In genomic region chr2:125790242-125790641, GRCm38 (mm10) we compare ENCODE assay signal across 22 mouse cellular contexts. TPM values are rescaled to one million over a fixed set of nuclear protein-coding genes. Genes with fewer than 3 reads are reported as not detected.
DNase-seq lines count a peak whose midpoint lies in the region; TF ChIP-seq lines count a peak whose summit lies in the region.
"Had no signal": no experiment of that assay in that cellular context is flagged by ENCODE, and none has a peak within 500 bp of the region (broad histone marks: within the 10 kb centered on the region; RNA-seq: fewer than 3 reads in every experiment).

No protein-coding gene starts in this region.

- H3K4me3 ChIP-seq in CH12.LX (replicated peaks in 1 of 3; ENCODE audit: low read depth in 2 of 3, low read length in 2 of 3, poor library complexity in 1 of 3) (no peak overlapping the region), myocyte (no peak overlapping the region)
- H3K4me3 ChIP-seq: embryonic facial prominence, embryonic 13.5 days; embryonic facial prominence, embryonic 15.5 days; erythroblast, embryonic 14.5 days; forebrain, embryonic 10.5 days; forebrain, embryonic 12.5 days had no signal

- H3K4me1 ChIP-seq in CH12.LX (ENCODE audit: control insufficient read depth in 1 of 2, insufficient read depth in 2 of 2), result peaks cover 2 to 62% of the 10 kb centered on the region in 2 experiments
- H3K4me1 ChIP-seq: embryonic facial prominence, embryonic 15.5 days; forebrain, embryonic 12.5 days had no signal

- no peaks in the 10 kb centered on the region for H3K9me3 ChIP-seq in CH12.LX (replicated peaks; ENCODE audit: low read length)
- H3K9me3 ChIP-seq: embryonic facial prominence, embryonic 13.5 days; embryonic facial prominence, embryonic 15.5 days; forebrain, embryonic 10.5 days; forebrain, embryonic 12.5 days had no signal

- H3K79me2 ChIP-seq in CH12.LX (replicated peaks; ENCODE audit: control insufficient read depth, extremely low read depth, insufficient read depth, poor library complexity, severe bottlenecking), result no peaks in the 10 kb centered on the region
- H3K79me2 ChIP-seq in myocyte (ENCODE audit: control insufficient read depth, insufficient read depth), result no peaks in the 10 kb centered on the region

- dilution Hi-C loops in CH12.LX (cut with MboI; ENCODE audit: extremely low pct_ligation_motif_present, extremely low pct_unique_long_range_greater_than_20kb, low sequenced_read_pairs), result no loop called here

- H3K36me3 ChIP-seq in CH12.LX (replicated peaks in 1 of 2; ENCODE audit: control insufficient read depth in 1 of 2, insufficient read depth in 1 of 2, low read length in 1 of 2) (no peaks in the 10 kb centered on the region), myocyte (ENCODE audit: control insufficient read depth, insufficient read depth) (no peaks in the 10 kb centered on the region)
- H3K36me3 ChIP-seq: embryonic facial prominence, embryonic 13.5 days; embryonic facial prominence, embryonic 15.5 days; forebrain, embryonic 10.5 days; forebrain, embryonic 12.5 days had no signal

- H3K9ac ChIP-seq in CH12.LX (ENCODE audit: insufficient read depth, low read depth), result no peak overlapping the region
- H3K9ac ChIP-seq: embryonic facial prominence, embryonic 13.5 days; embryonic facial prominence, embryonic 15.5 days; forebrain, embryonic 12.5 days had no signal

- DNase-seq in 3T3-L1 (ENCODE audit: low read depth, low spot score) (peak; percentile 23), CH12.LX (ENCODE audit: extremely low read depth) (no peak)
- peak; percentile 29 for DNase-seq in induced T-regulatory cell, adult 2 months (ENCODE audit: low read depth)
- DNase-seq in cerebellum, adult 18-20 months, result no peak
- no peak for DNase-seq in yolk sac, embryonic 10.5 days (ENCODE audit: low spot score)
- no peak for DNase-seq in layer of hippocampus, adult 18-20 months (ENCODE audit: low spot score in 2 of 2)
- DNase-seq: adrenal gland, adult 8-10 months; adrenal gland, postnatal 14 days; adrenal gland, postnatal 36 days; cerebellum, adult 11-12 months; cerebellum, adult 8-10 months; cerebellum, adult 9-11 months; cerebellum, postnatal 14 days; cerebellum, postnatal 36 days; embryo, embryonic 11 days had no signal

- no peak overlapping the region for H3K27ac ChIP-seq in CH12.LX (ENCODE audit: insufficient read depth, low read depth)
- H3K27ac ChIP-seq: embryonic facial prominence, embryonic 13.5 days; embryonic facial prominence, embryonic 15.5 days; forebrain, embryonic 10.5 days; forebrain, embryonic 12.5 days had no signal

- no peak for TF ChIP-seq RAD21 in CH12.LX (IDR thresholded peaks at IDR 0.05; ENCODE audit: low read depth, low read length)

- no peak overlapping the region for H3K4me2 ChIP-seq in CH12.LX (ENCODE audit: insufficient read depth, low read depth, poor library complexity, severe bottlenecking)
- H3K4me2 ChIP-seq in myocyte (ENCODE audit: low read depth), result no peak overlapping the region
- H3K4me2 ChIP-seq: embryonic facial prominence, embryonic 13.5 days; embryonic facial prominence, embryonic 15.5 days; forebrain, embryonic 12.5 days had no signal

- TF ChIP-seq CTCF in CH12.LX (conservative IDR thresholded peaks at IDR 0.05 in 1 of 2, IDR thresholded peaks at IDR 0.05 in 1 of 2; ENCODE audit: low read depth in 2 of 2, low read length in 2 of 2), result no peak

- TF ChIP-seq EP300 in CH12.LX (IDR thresholded peaks at IDR 0.05; ENCODE audit: low read length), result no peak

- H3ac ChIP-seq in myocyte (ENCODE audit: control insufficient read depth, insufficient read length), result no peak overlapping the region

- TF ChIP-seq POLR2A in CH12.LX (IDR thresholded peaks at IDR 0.05; ENCODE audit: low read depth, low read length), result no peak
- no peak for TF ChIP-seq POLR2A in myocyte (IDR thresholded peaks at IDR 0.05; ENCODE audit: insufficient read length, low read depth)

- in situ Hi-C loops in CH12.LX (cut with MboI; ENCODE audit: low pct_ligation_motif_present, low pct_unique_long_range_greater_than_20kb, low sequenced_read_pairs), result loop anchor here (5.0 kb wide), 1 partner anchor 37 kb away; no protein-coding TSS in a partner anchor

- H3K27me3 ChIP-seq in CH12.LX (replicated peaks), result no peaks in the 10 kb centered on the region
- no peaks in the 10 kb centered on the region for H3K27me3 ChIP-seq in myocyte (ENCODE audit: control insufficient read depth, insufficient read depth, insufficient read length)
- H3K27me3 ChIP-seq: embryonic facial prominence, embryonic 13.5 days; embryonic facial prominence, embryonic 15.5 days; Patski had no signal

TF ChIP-seq in CH12.LX, 34 proteins besides CTCF, POLR2A, EP300 and RAD21:
- TF ChIP-seq JUND (conservative IDR thresholded peaks at IDR 0.05; ENCODE audit: low read depth, low read length) (no peak), MAX (IDR thresholded peaks at IDR 0.05; ENCODE audit: low read length) (no peak), ZNF384 (IDR thresholded peaks at IDR 0.05; ENCODE audit: low read depth, low read length) (no peak), USF1 (IDR thresholded peaks at IDR 0.05; ENCODE audit: low read depth, low read length) (peak; percentile 67), USF2 (conservative IDR thresholded peaks at IDR 0.05; ENCODE audit: low read depth, low read length) (peak; percentile 63), CHD1 (IDR thresholded peaks at IDR 0.05; ENCODE audit: low read depth, low read length) (no peak), NELFE (IDR thresholded peaks at IDR 0.05; ENCODE audit: low read depth, low read length) (no peak), ZC3H11A (IDR thresholded peaks at IDR 0.05; ENCODE audit: low read depth, low read length) (no peak)
TF ChIP-seq in CH12.LX: peak in this region for 2.

TF ChIP-seq in myocyte, 11 proteins besides CTCF, POLR2A, EP300 and RAD21:
- TF ChIP-seq MYOG (IDR thresholded peaks at IDR 0.05; ENCODE audit: control insufficient read depth in 1 of 3, insufficient read depth in 1 of 3, insufficient read length in 2 of 3, low read depth in 2 of 3) (no peak), USF1 (IDR thresholded peaks at IDR 0.05; ENCODE audit: low read depth) (peak; percentile 7), TCF3 (IDR thresholded peaks at IDR 0.05; ENCODE audit: insufficient read length, low read depth) (no peak), E2F4 (IDR thresholded peaks at IDR 0.05; ENCODE audit: insufficient read depth) (no peak), REST (IDR thresholded peaks at IDR 0.05; ENCODE audit: insufficient read depth, insufficient read length) (no peak), POLR2AphosphoS2 (IDR thresholded peaks at IDR 0.05; ENCODE audit: insufficient read length, low read depth) (no peak)

RNA-seq across cellular contexts. Expression of gene Secisbp2l, which starts 7.6 kb away (rescaled TPM):
- total RNA-seq in CH12.LX (2012; rRNA removed) (8.3 and 8.9 TPM in 2 replicates), CH12.LX (2014; rRNA removed) (8.2 and 8.7 TPM in 2 replicates)
- polyA plus RNA-seq in CH12.LX (2012; ENCODE audit: insufficient read length, low read depth) (11.1 and 15.1 TPM in 2 replicates), myocyte (2012; fragmentation: generic; extraction: Trizol) (8.4 TPM)
- total RNA-seq in layer of hippocampus, adult 18-20 months (2021), result 10 to 100 TPM; 88.7 to 98.0 TPM

Comparison
In these comparisons a context has a peak if more than half of its experiments do, and no peak if none do; other contexts are left out.
1. DNase-seq: peak in 3T3-L1 (single experiment) and induced T-regulatory cell, adult 2 months (single experiment); none in CH12.LX (single experiment), cerebellum, adult 18-20 months (0 of 2), yolk sac, embryonic 10.5 days (single experiment) and layer of hippocampus, adult 18-20 months (0 of 2).
2. RNA of gene Secisbp2l, which starts 7.6 kb away (total RNA-seq): 88.7 to 98.0 TPM in layer of hippocampus, adult 18-20 months; 8.2 to 8.9 TPM in CH12.LX; every median in the first group is over 4 times any median in the second.